Comparison of ENCODE assay signal across 9 mouse cellular contexts in the genomic region with DNA sequence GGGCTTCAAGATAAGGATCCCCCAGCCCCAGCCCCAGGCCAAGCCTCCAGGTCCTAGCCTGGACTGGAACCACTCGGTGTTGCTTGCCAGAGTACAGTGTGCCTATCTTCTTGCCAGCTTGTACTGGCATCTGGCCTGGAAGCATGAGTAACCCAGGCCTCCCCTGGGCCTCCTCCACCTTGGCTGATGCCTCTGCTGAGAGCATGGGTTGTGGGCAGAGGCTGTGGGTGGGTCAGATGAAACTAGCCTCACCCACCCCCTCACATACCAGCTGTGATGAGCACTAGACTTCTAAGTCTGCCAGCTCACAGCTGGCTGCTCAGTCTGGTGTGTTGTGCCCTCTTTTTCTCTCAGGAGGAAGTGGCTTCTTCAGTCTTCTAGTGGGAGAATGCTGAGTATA.
DNase-seq lines count a peak whose midpoint lies in the region; ATAC-seq and TF ChIP-seq lines count a peak whose summit lies in the region.
"Had no signal": no experiment of that assay in that cellular context is flagged by ENCODE, and none has a peak within 500 bp of the region (broad histone marks: within the 10 kb centered on the region; RNA-seq: fewer than 3 reads in every experiment).

No protein-coding gene starts in this region.

- DNase-seq in lung, adult 18-20 months, result peak; percentile 67 to 73
- DNase-seq in lung, adult 2 months, result no peak
- peak; percentile 53 to 71 for DNase-seq in cerebellum, postnatal 25 days
- DNase-seq in lung, postnatal 36 days, result peak; percentile 63
- peak; percentile 64 for DNase-seq in thymus, postnatal 4 days
- DNase-seq in urinary bladder, postnatal 10 days (ENCODE audit: low spot score), result no peak
- no peak for DNase-seq in embryo, embryonic 10 days (ENCODE audit: low spot score)

- 53% methylated on average over 1 of the region's 1 CpGs for WGBS in lung, adult 2 months
- WGBS in heart, embryonic 15.5 days, result 18% methylated on average over 1 of the region's 1 CpGs

- no peaks in the 10 kb centered on the region for H3K27me3 ChIP-seq in heart, embryonic 15.5 days
- H3K27me3 ChIP-seq: hindbrain, embryonic 15.5 days had no signal

- peaks cover 17% of the 10 kb centered on the region for H3K4me1 ChIP-seq in lung, adult 2 months (ENCODE audit: control insufficient read depth, insufficient read depth, low read length)
- peaks cover 60% of the 10 kb centered on the region for H3K4me1 ChIP-seq in heart, embryonic 15.5 days (replicated peaks)

- H3K36me3 ChIP-seq in heart, embryonic 15.5 days, result peaks cover 72% of the 10 kb centered on the region
- H3K36me3 ChIP-seq: hindbrain, embryonic 15.5 days had no signal

- ATAC-seq in heart, embryonic 15.5 days (replicated peaks; ENCODE audit: insufficient number of reproducible peaks, insufficient read depth, low FRiP score, low read depth), result peak; percentile 56

- TF ChIP-seq POLR2A in lung, adult 2 months (IDR thresholded peaks at IDR 0.05; ENCODE audit: borderline replicate concordance, extremely low read depth, low read depth, low read length), result no peak

- H3K9ac ChIP-seq in heart, embryonic 15.5 days, result no peak overlapping the region
- H3K9ac ChIP-seq: hindbrain, embryonic 15.5 days had no signal

- no peak for TF ChIP-seq CTCF in lung, adult 2 months (IDR thresholded peaks at IDR 0.05; ENCODE audit: insufficient read depth, low read length)

- H3K4me2 ChIP-seq in heart, embryonic 15.5 days, result no peak overlapping the region
- H3K4me2 ChIP-seq: hindbrain, embryonic 15.5 days had no signal

- H3K4me3 ChIP-seq in lung, adult 2 months (replicated peaks; ENCODE audit: extremely low read depth, low read depth, low read length), result no peak overlapping the region
- H3K4me3 ChIP-seq in heart, embryonic 15.5 days, result no peak overlapping the region
- H3K4me3 ChIP-seq: hindbrain, embryonic 15.5 days had no signal

- no peaks in the 10 kb centered on the region for H3K9me3 ChIP-seq in heart, embryonic 15.5 days (replicated peaks)
- H3K9me3 ChIP-seq: hindbrain, embryonic 15.5 days had no signal

- peak overlapping the region; percentile 81 for H3K27ac ChIP-seq in heart, embryonic 15.5 days
- H3K27ac ChIP-seq: hindbrain, embryonic 15.5 days had no signal

Comparison
In these comparisons a context has a peak if more than half of its experiments do, and no peak if none do; other contexts are left out.
1. DNase-seq: peak in lung, adult 18-20 months (2 of 2), cerebellum, postnatal 25 days (2 of 2), lung, postnatal 36 days (single experiment) and thymus, postnatal 4 days (single experiment); none in lung, adult 2 months (single experiment), urinary bladder, postnatal 10 days (single experiment) and embryo, embryonic 10 days (single experiment).